Mouse (Mus musculus): ENCODE results near the gene Itprid1.

Itprid1 gene

GRCm38 (mm10) chr6:55836650-55837320 is at the start of gene Itprid1:
Gene Itprid1 (plus strand): TSS chr6:55836895.
- peak; percentile 7 for DNase-seq

- DNase-seq = no peak
Observed at GRCm38 (mm10) chr6:55789557-55789956, 47.1 kb upstream of the Itprid1 start.

GRCm38 (mm10) chr6:55791852-55792496 is 44.7 kb upstream of the Itprid1 start:
- no peak for DNase-seq

- DNase-seq = no peak
Observed at GRCm38 (mm10) chr6:55792536-55792935, 44.2 kb upstream of the Itprid1 start.

- DNase-seq = no peak
Observed at GRCm38 (mm10) chr6:55802686-55803085, 34.0 kb upstream of the Itprid1 start.

GRCm38 (mm10) chr6:55803357-55803756 is 33.3 kb upstream of the Itprid1 start:
- no peak for DNase-seq

- no peak for DNase-seq
Observed at GRCm38 (mm10) chr6:55803991-55804680, 32.6 kb upstream of the Itprid1 start.

GRCm38 (mm10) chr6:55804681-55805000 is 32.1 kb upstream of the Itprid1 start:
- no peak for DNase-seq

- no peak for DNase-seq
Observed at GRCm38 (mm10) chr6:55805291-55806137, 31.2 kb upstream of the Itprid1 start.

- DNase-seq = no peak
Observed at GRCm38 (mm10) chr6:55806537-55806936, 30.2 kb upstream of the Itprid1 start.

GRCm38 (mm10) chr6:55808692-55809091 is 28.0 kb upstream of the Itprid1 start:
- no peak for DNase-seq

- no peak for DNase-seq
Observed at GRCm38 (mm10) chr6:55811153-55811552, 25.5 kb upstream of the Itprid1 start.

- DNase-seq = no peak
Observed at GRCm38 (mm10) chr6:55812353-55812752, 24.3 kb upstream of the Itprid1 start.

GRCm38 (mm10) chr6:55814184-55814926 is 22.3 kb upstream of the Itprid1 start:
- no peak for DNase-seq

- DNase-seq = no peak
Observed at GRCm38 (mm10) chr6:55816911-55817310, 19.8 kb upstream of the Itprid1 start.

GRCm38 (mm10) chr6:55829722-55830121 is 7.0 kb upstream of the Itprid1 start:
- no peak for DNase-seq

- DNase-seq = no peak
Observed at GRCm38 (mm10) chr6:55852589-55852988, 15.9 kb downstream of the Itprid1 start.

- no peak for DNase-seq
Observed at GRCm38 (mm10) chr6:55856085-55856484, 19.4 kb downstream of the Itprid1 start.

GRCm38 (mm10) chr6:55865206-55865605 is 28.5 kb downstream of the Itprid1 start:
- DNase-seq = no peak

- DNase-seq = no peak
Observed at GRCm38 (mm10) chr6:55879356-55879960, 42.8 kb downstream of the Itprid1 start.

- no peak for DNase-seq
Observed at GRCm38 (mm10) chr6:55880886-55881285, 44.2 kb downstream of the Itprid1 start.

- no peak for DNase-seq
Observed at GRCm38 (mm10) chr6:55887598-55887997, 50.9 kb downstream of the Itprid1 start.
